Mouse (Mus musculus) neural tube, embryonic 11.5 days (tissue): ENCODE measurements around the gene BC051019. TPM values are rescaled to one million over a fixed set of nuclear protein-coding genes. Genes with fewer than 3 reads are reported as not detected.

ENCODE experiments used
- ATAC-seq: fragments of 200-750 bp; cut with Nextera tagmentation; 2 replicates; pipeline ENCODE4 v1.8.0; 2017; ENCODE audit warnings: moderate number of reproducible peaks, mild to moderate bottlenecking, moderate TSS enrichment, moderate library complexity; ENCODE audit not compliant: insufficient read depth, low FRiP score, low TSS enrichment
- DNase-seq: peaks from one replicate; pipeline ENCODE4 v3.0.0-alpha.2; 2015; ENCODE audit warnings: low spot score
- H3K27ac ChIP-seq: fragments of 300-500 bp; sonication (generic); 2 replicates; pipeline ENCODE4 v1.5.1; 2014; ENCODE audit warnings: low read depth, mild to moderate bottlenecking, low read length
- H3K27me3 ChIP-seq: fragments of 300-500 bp; sonication (generic); 2 replicates; pipeline ENCODE4 v1.6.1; 2014; ENCODE audit warnings: mild to moderate bottlenecking, low read length, mixed read lengths; ENCODE audit not compliant: control insufficient read depth, insufficient read depth
- H3K36me3 ChIP-seq: fragments of 300-500 bp; sonication (generic); 2 replicates; pipeline ENCODE4 v1.6.1; 2014; ENCODE audit warnings: mild to moderate bottlenecking, low read length, moderate library complexity, mixed read lengths; ENCODE audit not compliant: control insufficient read depth, insufficient read depth
- H3K4me1 ChIP-seq: fragments of 300-500 bp; sonication (generic); 2 replicates; pipeline ENCODE4 v1.6.1; 2014; ENCODE audit warnings: low read length, mixed read lengths; ENCODE audit not compliant: control insufficient read depth, insufficient read depth
- H3K4me2 ChIP-seq: fragments of 300-500 bp; sonication (generic); 2 replicates; pipeline ENCODE4 v1.6.1; 2014; ENCODE audit warnings: low read depth, mild to moderate bottlenecking, moderate library complexity
- H3K4me3 ChIP-seq: fragments of 300-500 bp; sonication (generic); 2 replicates; pipeline ENCODE4 v1.5.1; 2014; ENCODE audit warnings: low read depth, low read length
- H3K9ac ChIP-seq: fragments of 300-500 bp; sonication (generic); 2 replicates; pipeline ENCODE4 v1.6.1; 2014; ENCODE audit warnings: mild to moderate bottlenecking, low read length
- H3K9me3 ChIP-seq: fragments of 300-500 bp; sonication (generic); 2 replicates; pipeline ENCODE4 v1.6.1; 2016; ENCODE audit warnings: low read length; ENCODE audit not compliant: control insufficient read depth
- WGBS: fragments of 180-500 bp; shearing (Covaris S2); extraction: QIAGEN DNeasy Blood & Tissue Kit; methylation state at CpG from one replicate; pipeline ENCODE4 v1.1.7; 2014; 5-methylcytosine and 5-hydroxymethylcytosine counted together
- polyA plus RNA-seq: library from polyadenylated mRNA; unstranded; fragments of >200 nt; fragmentation: Nextera tagmentation; extraction: Ambion mirVana; gene quantifications from 2 replicates; pipeline ENCODE4 v1.2.1, GENCODE M21; 2014

BC051019 gene
- polyA plus RNA-seq, 1 experiment from 2014 or later = 0.41 TPM

- no peak for ATAC-seq
- 92% methylated on average over 1 of the region's 1 CpGs for WGBS
- H3K27ac ChIP-seq = no peak overlapping the region
- no peak for DNase-seq
- H3K4me3 ChIP-seq = no peak overlapping the region
- no peaks in the 10 kb centered on the region for H3K27me3 ChIP-seq
- H3K9ac ChIP-seq = no peak overlapping the region
- H3K4me1 ChIP-seq = no peaks in the 10 kb centered on the region
- H3K4me2 ChIP-seq = no peak overlapping the region
- no peaks in the 10 kb centered on the region for H3K9me3 ChIP-seq
- H3K36me3 ChIP-seq = no peaks in the 10 kb centered on the region
Observed at GRCm38 (mm10) chr7:109680879-109681278, 42.8 kb downstream of the BC051019 start.

GRCm38 (mm10) chr7:109680284-109680683 is 43.4 kb downstream of the BC051019 start:
- ATAC-seq = no peak
- H3K27me3 ChIP-seq = no peaks in the 10 kb centered on the region
- no peak overlapping the region for H3K9ac ChIP-seq
- DNase-seq = no peak
- WGBS = 85% methylated on average over 2 of the region's 2 CpGs
- no peaks in the 10 kb centered on the region for H3K4me1 ChIP-seq
- no peak overlapping the region for H3K4me2 ChIP-seq
- no peaks in the 10 kb centered on the region for H3K36me3 ChIP-seq
- no peak overlapping the region for H3K4me3 ChIP-seq
- H3K27ac ChIP-seq = no peak overlapping the region
- no peaks in the 10 kb centered on the region for H3K9me3 ChIP-seq

DNA sequence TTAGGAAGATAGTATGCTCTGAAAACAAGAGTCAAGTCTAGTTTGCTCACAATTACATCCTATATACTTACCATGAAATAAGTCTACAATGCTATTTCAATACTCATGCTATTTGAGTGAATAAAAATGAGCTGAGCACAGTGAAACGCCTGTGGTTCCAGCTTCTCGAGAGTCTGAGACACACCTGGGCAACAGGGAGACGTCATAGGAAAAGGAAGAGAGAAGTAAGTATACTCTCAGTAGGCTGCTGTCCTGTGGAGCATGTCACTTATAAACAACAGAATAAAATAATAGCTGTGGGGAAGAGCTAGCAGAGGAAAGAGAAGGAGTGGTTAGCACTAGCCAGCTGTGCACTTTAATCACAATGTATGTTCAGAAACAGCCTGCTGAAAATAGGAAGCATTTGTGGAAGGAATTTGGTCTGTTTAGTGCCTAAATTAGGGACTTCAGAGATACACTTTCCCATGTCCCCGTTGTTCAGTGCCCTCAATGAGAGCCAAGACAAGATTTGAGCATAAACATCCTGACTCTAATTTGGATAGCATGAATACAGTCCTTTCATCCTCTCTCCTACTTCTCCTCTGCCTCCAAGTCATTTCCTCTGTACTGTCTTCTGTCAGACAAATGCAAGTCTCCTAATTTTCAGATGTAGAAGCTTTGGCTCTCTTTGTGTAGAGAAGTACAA is 48.6 kb downstream of the BC051019 start:
- DNase-seq (no peak), ATAC-seq (no peak)
- Histone ChIP-seq H3K4me1 (peaks cover 7% of the 10 kb centered on the region; the same call in 1 of the 2 replicates), H3K4me2 (no peak overlapping the region), H3K27ac (no peak overlapping the region), H3K27me3 (no peaks in the 10 kb centered on the region), H3K36me3 (no peaks in the 10 kb centered on the region), H3K9me3 (no peaks in the 10 kb centered on the region), H3K9ac (no peak overlapping the region), H3K4me3 (no peak overlapping the region)
- 75% methylated on average over 4 of the region's 4 CpGs for whole genome bisulfite sequencing

DNA sequence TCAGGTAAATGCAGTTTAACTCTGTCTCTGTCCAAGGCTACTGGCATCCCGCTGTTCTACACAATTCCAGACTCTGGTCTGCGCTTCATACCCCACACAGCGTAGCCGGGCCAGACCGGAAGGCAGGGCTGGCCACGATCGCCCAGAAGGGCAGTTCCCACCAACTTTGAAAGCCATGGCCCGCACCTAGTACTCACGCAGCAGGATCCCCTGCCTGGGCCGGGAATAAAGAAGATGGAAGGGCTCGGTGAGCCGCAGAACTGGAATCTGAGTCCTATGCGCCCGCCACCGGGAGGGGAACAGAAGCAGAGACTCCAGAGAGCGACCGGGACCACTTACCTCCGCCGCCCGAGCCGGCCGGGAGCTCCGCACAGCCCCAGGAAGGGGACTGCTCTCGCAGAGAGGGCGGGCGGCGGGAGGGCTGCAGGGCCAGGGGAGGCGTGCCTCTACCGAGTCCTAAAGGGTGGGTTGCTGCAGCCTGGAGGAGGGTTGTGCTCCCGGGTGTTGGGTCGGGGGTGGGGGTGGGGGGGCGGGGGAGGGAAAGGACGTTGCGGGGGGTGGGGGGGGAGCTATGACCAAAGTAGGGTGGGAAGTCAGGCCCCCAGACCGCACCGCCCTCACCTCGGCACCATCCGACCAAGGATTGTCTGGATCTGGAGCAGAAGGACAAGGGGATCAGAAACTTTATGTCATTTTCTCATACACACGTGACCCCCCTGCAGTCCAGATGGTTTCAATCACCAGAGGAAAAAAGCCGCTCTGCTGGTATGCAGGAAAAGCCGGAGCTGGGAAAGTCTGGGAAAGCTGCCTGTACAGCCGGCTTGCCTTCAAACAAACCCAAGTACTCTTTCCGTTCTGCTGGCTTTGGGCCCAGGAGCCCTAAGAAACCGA is 51.8 kb downstream of the BC051019 start:
- DNase-seq = peak; percentile 80
- Histone ChIP-seq H3K4me2 (peak overlapping the region; percentile 88), H3K9ac (peak overlapping the region; percentile 87), H3K4me1 (peaks cover 7% of the 10 kb centered on the region; the same call in 1 of the 2 replicates), H3K27me3 (no peaks in the 10 kb centered on the region), H3K4me3 (peak overlapping the region; percentile 63), H3K9me3 (no peaks in the 10 kb centered on the region), H3K36me3 (no peaks in the 10 kb centered on the region), H3K27ac (peak overlapping the region; percentile 85)
- under 1% methylated on average over 35 of the region's 44 CpGs for WGBS
- ATAC-seq = peak; percentile 93

GRCm38 (mm10) chr7:109669426-109670170 is 54.1 kb downstream of the BC051019 start:
- Histone ChIP-seq H3K27me3 (no peaks in the 10 kb centered on the region), H3K4me2 (no peak overlapping the region), H3K9me3 (no peaks in the 10 kb centered on the region), H3K4me1 (peaks cover 7% of the 10 kb centered on the region; the same call in 1 of the 2 replicates), H3K36me3 (no peaks in the 10 kb centered on the region), H3K27ac (no peak overlapping the region), H3K9ac (no peak overlapping the region), H3K4me3 (no peak overlapping the region)
- no peak for DNase-seq
- ATAC-seq = no peak
- 86% methylated on average over 5 of the region's 5 CpGs for WGBS

DNA sequence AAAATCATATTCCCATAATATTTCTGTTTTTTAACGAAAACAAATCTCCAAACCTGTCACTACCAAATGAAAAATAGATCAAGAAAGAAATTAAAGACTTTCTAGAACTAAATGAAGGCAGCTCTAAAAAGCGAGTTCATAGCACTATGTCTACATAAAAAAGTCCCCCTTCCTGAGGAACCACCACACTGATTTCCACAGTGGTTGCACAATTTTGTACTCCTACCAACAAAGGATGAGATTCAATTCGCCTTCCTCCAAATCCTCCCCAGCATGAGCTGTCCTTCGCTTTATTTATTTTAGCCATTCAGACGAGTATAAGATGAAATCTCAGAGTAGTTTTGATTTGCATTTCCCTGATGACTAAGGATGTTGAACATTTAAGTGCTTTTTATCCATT is 57.0 kb downstream of the BC051019 start:
- WGBS = 83% methylated on average over 5 of the region's 5 CpGs
- no peak for DNase-seq

GRCm38 (mm10) chr7:109662626-109663025 is 61.0 kb downstream of the BC051019 start:
- Histone ChIP-seq H3K9ac (no peak overlapping the region), H3K27ac (no peak overlapping the region), H3K27me3 (no peaks in the 10 kb centered on the region), H3K9me3 (no peaks in the 10 kb centered on the region), H3K4me3 (no peak overlapping the region), H3K4me1 (no peaks in the 10 kb centered on the region), H3K4me2 (no peak overlapping the region), H3K36me3 (no peaks in the 10 kb centered on the region)
- DNase-seq (no peak), ATAC-seq (no peak)
- WGBS = 89% methylated on average over 4 of the region's 4 CpGs

More for the DNA sequence above, 57.0 kb downstream of the BC051019 start:
- Histone ChIP-seq H3K4me3 (no peak overlapping the region), H3K9me3 (no peaks in the 10 kb centered on the region), H3K27me3 (no peaks in the 10 kb centered on the region), H3K9ac (no peak overlapping the region), H3K36me3 (no peaks in the 10 kb centered on the region), H3K4me1 (peaks cover 4% of the 10 kb centered on the region; the same call in 1 of the 2 replicates), H3K4me2 (no peak overlapping the region), H3K27ac (no peak overlapping the region)
- no peak for ATAC-seq
